Mouse (Mus musculus) erythroid progenitor cell, adult 5-6 weeks (primary cell): Measurements from ENCODE around the gene Rpl41. TPM values are rescaled to one million over a fixed set of nuclear protein-coding genes. Genes with fewer than 3 reads are reported as not detected.
"Not testable (repeated sequence)": the region's sequence is repeated elsewhere in the genome, so short reads cannot be mapped to it uniquely, and the experiment has no call there.

Experiments used
- ATAC-seq: replicated peaks from 2 replicates; pipeline ENCODE4 v1.8.0; 2016; ENCODE audit warnings: moderate number of reproducible peaks, mild to moderate bottlenecking, moderate TSS enrichment, inconsistent platforms; ENCODE audit not compliant: poor library complexity, low FRiP score, severe bottlenecking
- total RNA-seq, 2 experiments: library from RNA; stranded (forward) in 1 of 2; stranded (reverse) in 1 of 2; fragments of 150-400 nt in 1 of 2; fragments of 186-747, 209-891 nt in 1 of 2; gene quantifications; 2 replicates each; pipeline versions ENCODE4 v1.2.3 to v1.2.4; 2015 to 2017; ENCODE audit warnings: low replicate concordance in 2 of 2

The Rpl41 gene
- total RNA-seq, 2 experiments from 2014 or later: 704 to 1,611 TPM

DNA sequence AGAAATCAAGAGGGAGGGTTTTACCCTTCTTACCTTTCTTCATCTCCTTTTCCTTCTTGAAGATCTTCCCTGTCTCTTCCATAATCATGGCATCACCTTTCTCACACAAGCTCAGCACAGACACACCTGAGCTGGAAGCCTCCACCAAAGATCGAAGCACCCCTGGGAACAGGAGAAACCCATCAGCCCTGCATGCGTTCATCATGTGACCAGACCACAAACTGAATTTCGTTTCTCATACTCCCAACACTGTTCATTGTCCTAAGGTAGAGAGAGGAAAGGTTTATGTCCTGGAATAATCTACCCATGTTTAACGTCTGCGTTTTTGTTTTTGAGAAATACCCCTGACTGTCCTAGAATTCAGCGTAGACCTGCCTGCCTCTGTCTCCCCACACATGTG is 14.4 kb upstream of the Rpl41 start:
- no peak for ATAC-seq

DNA sequence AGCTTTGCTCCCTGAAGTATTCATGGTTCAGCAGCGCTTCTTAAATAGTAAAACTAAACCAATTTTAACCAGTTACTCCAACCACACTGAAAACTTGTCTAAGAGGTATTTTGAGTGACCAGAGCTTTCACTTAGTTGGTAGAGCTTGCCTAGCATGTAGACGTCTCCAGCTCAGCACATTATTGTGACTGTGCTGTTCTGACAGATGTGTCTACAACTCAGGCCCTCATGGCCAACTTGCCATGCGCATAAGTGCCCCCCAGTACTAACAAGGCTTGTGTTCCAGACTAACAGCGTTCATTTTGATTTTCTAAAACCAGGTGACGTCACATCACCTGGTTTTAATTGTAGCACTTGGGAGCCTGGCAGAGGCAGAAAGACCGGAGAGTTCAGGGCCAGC is 7.9 kb upstream of the Rpl41 start:
- ATAC-seq: no peak

DNA sequence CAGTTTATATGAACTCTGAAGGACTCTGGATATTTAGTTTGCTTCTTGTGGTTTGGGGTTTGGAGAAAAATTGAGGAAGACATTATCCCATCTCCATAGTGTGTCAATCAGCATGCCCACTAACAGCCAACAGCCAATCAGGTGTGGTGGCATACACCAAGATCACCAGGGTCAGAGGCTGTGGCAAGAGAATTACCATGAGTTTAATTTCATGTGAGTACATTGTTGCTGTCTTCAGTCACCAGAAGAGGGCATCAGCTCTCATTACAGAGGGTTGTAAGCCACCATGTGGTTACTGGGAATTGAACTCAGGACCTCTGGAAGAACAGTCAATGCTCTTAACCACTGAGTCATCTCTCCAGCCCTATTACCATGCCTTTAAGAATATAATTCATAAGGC is 7.2 kb upstream of the Rpl41 start:
- no peak for ATAC-seq

DNA sequence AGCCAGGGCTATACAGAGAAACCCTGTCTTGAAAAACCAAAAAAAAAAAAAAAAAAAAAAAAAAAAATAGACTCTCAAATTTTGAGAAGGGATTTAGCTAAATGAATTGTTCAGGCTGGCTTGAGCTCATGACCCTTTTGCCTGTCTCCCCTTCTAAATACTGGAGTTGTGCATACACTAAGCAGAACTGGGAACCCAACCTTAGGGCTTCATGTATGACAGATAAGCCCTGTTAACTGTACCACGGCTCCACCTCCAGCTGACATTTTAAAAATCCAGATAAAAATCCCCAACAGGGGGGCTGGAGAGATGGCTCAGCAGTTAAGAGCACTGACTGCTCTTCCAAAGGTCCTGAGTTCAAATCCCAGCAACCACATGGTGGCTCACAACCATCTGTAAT is 6.5 kb upstream of the Rpl41 start:
- not testable (repeated sequence) for ATAC-seq

DNA sequence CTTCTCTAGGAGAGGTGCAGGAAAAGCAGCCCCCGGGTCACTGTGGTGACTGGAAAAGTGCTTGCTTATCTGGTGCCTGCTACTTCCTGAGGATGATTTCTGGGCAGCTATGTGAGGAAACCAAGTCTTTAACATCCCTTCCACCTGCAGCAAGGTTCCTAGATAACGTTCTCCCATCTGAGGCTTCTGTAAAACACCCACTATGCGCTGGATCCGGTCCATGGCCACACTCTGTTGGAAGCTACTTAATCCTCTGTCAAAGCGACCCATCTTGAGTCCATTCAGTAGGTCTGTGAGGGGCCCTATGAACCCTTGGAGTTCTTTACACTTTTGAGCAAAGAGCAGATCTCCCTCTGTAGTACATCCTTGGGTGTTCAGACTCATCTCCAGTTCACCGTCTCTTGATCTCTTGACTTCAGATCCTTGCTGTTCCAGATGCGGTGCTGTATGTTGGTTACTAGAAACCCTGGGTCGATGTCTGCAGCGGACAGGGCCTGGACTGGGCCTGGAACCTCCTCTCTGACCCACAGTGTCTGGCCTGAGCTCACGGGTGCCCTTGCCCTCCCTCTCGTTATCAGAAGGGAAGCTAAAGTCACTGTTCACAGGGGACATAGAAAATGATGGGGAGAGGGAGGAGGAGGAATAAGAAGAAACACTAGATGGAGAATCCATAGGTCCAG is 1.2 kb upstream of the Rpl41 start:
- not testable (repeated sequence) for ATAC-seq

DNA sequence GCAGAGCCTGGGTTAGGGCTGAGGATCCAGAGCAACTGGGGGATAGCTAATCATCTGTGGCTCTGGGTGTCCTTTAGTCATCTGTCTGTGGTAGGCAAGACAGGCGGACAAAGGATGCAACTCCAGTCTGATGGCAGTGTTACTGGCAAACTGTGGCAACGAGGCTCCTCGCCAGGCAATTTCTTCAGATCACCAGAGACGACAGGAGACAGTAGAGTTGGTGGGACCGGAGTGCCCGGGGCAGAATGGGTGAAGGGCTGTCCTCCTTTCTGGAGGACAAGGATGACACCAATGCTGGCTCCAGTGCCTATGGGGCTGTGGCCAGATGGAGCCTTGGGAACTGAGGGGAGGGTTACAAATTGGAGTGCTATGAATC is 565 bp upstream of the Rpl41 start:
- not testable (repeated sequence) for ATAC-seq

DNA sequence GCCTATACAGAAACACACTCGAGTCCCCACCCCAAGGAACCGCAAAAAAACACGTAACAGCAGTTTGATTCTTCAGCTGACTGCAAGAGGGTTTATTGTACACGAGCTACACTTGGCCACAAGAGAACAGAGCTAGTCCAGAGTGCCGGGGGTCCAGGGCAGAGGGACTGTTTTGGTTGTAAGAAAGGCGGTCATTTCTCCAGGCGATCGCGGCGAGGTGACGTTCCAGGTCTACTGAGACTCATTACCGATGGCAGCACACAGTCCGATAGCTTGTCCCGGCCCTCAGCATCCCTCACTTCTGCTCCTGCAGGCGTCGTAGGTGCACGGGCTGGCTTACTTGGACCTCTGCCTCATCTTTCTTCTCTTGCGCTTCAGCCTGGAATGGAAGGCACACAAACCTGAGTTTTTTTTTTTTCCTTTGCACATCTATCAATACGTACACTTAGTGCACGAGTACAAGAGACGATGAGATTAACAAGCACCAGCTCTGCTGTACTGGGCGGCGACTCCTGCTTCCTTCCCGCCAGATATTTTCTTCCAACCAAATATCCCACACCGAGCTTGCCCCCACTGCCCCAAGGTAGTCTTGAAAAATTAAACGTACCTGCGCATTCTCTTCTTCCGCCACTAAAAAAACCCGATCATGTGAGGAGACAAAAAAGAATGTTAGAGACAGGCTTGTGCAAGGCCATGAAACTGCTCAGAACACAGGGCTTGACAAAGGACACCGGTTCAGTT is 884 bp downstream of the Rpl41 start:
- not testable (repeated sequence) for ATAC-seq

DNA sequence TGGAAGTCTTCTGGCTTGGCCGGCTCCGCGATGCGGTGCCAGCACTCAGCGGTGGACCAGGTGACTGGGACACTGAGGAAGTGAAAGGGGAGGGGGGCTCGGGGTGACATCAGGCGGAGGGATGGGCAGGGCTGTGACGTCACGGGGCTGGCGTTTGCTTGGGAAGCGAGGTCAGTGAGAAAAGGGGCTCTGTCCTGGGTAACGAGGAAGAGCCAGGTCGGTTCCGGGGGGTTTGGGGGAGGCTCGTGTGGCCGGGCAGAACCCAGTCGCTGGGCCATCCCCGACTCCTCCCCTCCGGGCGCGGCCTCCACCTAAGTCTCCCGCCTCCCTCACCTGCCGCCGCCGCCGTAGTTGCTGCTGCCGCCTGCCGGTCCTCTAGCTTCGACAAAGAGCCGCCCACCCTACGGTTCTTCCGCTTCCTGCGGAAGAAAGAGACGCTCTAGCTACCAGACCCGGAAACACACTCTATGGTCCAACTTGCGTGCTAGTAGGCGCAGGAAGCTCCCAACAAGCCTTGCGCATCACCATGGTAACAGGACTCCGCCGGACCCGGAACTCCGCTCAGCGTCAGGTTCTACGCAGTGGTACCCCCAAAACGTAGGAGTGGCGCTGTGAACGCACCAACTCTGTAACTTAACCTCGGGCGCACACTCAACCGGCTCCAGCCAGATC is 1.6 kb downstream of the Rpl41 start, which contains the start of gene Zc3h10:
Zc3h10 (minus strand) TSS at position 414 of the 672 bp plus-strand sequence.
- ATAC-seq: peak; percentile 82

DNA sequence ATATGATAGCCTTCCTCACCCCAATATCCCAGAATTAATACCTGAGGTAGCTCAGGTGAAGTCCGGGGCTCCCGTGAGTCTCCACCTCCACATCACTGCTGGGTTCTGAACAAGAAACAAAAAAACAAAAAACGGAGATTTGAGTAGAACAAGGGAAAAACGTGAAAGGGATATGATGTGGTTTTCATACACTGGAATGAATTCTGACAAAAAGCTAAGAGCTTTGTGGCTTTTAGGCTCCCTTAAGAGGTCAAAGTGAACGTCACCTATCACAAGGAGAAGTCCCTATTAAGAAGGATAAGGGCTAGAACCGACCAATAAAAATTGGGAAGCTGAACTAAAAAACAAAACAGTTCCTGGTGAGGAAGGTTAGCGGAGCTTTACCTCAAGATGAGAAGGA is 2.3 kb downstream of the Rpl41 start:
- no peak for ATAC-seq

DNA sequence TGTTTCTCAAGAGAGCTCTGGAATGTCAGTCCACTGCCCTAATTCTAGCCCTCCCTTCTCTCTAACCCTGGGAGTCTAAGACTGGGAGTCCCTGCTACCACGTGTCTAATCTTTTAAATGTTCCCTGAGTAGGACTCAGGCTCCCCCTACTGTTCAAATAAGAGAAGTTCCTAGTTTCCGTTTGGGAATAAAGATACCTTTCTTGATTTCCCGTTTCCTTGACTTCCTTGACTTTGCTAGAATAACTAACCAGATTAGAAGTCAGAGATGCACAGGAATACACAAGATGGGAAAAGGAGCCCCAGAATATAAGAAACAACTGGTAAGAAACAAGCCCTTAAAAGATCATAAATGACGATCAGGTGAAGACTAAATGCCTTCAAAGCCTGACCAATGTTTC is 2.7 kb downstream of the Rpl41 start:
- peak; percentile 44 for ATAC-seq

DNA sequence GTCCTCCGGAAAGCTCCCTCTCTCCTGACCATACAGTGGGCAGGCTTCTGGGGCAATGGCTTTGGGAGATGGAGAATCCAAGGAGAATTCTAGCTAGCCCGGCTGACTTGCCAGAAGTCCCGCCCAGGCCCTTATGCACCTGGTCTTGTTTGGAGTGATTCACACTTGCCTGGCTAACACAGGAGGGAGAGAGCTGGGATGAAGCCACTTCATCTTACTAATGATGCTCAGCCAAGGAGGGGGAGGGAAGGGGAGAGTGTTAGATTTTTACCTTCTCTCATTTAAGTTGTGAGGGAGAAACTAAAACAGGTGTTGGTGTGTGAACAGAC is 3.6 kb downstream of the Rpl41 start:
- no peak for ATAC-seq

DNA sequence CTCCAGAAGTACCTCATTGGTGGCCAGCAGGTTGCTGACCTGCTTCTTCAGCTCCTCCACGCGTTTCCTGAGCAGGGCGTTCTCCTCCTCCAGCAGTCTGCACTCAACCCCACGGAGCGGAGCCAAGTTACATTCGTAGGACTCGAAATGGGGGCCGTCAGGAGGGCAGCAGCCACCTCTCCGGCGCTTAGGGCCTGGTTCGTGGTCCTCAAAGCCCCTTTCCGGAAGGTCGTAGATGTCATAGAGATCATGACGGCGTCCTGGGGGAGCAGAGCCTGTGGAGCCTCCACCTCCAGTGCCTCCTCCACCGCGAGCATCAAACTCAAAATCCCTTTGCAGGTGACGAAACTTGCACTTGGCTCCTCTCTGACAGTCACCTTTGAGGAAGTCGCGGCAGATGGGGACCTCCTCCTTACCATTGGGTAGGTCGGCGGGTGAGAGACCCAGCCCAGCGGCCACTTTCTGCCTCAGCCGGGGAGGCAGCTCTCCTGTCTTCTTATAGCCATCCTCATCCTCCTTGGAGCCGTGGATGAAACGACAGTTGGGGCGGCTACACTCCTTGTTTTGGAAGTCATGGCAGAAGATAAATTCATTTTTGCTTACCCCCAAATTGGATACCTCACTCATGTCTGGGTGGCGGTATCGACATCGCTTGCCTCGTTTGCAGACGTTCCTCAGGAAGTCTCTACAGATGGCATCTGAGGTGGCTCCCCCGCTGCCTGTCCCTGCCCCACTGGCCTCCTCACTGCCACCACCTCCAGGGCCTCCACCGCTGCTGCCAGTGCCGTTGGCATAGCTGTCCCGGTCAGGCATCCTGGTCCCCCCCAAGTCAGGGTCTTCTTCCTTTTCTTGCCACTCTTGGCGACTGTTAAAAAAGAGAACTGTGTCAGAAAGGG is 4.2 kb downstream of the Rpl41 start:
- ATAC-seq: no peak

DNA sequence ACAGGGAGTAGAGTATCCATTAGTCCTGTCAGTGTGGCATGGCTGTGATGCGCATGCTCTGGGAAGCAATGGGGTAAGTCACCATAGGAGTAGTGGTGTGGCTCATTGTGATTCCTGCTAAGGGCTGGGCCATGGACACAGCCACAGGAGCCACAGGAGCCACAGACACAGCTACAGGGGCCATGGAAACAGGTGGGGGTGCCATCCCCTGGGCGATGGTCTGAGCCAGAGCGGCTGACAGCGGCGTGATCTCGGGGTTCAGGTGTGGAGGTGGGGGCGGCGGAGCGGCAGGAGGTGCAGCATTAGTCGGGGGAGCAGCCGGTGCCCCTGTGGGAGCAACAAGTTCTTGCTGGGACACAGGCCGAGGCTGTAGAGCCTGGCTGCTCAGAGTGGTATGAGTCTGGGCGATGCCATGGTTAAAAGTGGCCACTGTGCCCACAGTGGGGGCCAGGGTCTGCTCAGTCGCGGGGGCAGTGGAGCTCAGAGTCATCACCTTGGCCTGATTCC is 4.9 kb downstream of the Rpl41 start:
- no peak for ATAC-seq

DNA sequence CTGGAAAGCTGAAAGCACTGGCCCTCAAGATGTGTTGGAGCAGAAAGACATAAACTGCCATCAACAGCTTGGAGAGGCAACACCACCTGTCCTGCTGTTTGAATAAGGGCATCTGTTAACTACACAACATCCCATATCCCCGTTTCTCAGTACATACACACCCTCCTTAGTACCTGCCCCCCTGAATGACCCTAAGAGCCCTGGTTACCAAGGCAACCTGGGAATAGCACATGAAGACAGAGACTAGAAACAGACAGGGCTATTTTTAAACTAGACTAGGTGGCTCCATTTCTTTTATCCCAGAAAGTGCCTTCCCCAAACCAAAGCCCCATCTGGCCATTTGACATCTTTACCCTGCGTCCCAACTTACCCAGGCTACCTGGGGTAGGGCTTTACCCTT is 6.0 kb downstream of the Rpl41 start:
- ATAC-seq: no peak

DNA sequence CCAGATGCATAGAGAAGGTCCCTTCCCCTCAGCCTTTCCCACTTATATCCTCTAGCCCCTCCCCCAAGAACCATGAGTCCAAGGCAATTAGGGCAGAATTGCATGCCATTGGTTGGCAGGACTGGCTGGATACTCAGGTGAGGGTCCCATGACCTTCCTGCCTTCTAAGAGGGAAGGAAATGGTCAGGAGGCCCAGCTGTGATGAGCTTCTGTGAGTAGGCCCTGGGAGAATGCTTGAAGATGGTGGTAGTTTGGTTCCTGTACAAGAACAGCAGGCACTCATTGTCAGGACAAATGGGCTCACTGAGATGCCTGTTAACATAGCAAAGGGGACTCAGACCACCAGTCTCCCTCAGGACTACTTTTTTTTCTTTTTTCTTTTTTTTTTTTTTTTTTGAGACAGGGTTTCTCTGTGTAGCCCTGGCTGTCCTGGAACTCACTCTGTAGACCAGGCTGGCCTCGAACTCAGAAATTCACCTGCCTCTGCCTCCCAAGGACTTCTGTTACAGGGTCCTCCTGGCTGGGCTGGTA is 10.7 kb downstream of the Rpl41 start:
- no peak for ATAC-seq

DNA sequence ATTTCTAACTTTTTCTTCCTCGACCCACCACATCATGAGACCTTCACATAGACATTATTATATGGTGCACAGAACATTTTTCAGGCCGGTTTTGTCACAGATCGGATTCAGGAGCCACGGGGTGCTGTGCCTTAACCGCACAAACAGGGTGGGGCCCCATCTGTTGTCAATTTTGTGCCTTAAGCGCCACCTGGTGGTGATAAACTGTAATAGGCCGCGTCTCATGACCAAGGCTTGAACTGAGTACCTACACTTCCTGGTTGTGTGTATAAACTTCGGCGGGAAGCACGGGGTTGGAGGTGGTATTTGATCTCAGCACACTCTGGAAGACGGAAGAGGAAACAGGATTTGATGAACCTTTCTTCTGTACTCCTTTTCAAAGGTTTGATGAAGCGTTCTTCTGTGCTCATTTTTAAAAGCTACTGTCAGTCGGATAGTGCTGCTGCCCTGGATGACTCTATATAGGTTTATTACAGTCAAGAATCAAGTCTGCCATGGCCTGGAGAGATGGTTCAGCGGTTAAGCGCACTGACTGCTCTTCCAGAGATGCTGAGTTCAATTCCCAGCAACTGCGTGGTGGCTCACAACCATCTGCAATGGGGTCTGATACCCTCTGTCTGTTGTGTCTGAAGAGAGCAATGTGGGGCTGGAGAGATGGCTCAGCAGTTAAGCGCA is 12.7 kb downstream of the Rpl41 start:
- peak; percentile 98 for ATAC-seq

DNA sequence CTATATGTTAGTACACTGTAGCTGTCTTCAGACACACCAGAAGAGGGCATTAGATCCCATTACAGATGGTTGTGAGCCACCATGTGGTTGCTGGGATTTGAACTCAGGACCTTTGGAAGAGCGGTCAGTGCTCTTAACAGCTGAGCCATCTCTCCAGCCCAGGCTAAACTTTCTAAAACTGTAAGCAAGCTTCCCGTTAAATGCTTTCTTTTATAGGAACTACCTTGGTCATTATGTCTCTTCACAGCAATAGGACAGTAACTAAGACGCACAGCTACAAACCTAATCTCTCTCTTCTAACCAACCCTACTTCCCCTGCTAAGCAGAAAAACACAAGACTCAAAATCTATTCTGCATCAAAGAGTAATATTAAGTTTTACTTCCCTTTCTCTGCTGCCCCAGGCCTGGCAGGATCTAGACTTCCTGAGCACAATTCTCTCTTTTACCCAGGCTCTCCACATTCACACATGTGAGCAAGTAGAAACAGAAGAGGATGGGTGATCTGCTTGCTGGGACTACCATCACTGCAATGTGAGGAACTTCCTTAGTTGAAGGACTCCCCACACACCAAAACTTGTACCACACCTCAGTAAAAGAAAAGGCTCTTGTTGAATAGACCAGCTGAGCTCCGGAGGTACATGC is 13.4 kb downstream of the Rpl41 start:
- ATAC-seq: peak; percentile 64

DNA sequence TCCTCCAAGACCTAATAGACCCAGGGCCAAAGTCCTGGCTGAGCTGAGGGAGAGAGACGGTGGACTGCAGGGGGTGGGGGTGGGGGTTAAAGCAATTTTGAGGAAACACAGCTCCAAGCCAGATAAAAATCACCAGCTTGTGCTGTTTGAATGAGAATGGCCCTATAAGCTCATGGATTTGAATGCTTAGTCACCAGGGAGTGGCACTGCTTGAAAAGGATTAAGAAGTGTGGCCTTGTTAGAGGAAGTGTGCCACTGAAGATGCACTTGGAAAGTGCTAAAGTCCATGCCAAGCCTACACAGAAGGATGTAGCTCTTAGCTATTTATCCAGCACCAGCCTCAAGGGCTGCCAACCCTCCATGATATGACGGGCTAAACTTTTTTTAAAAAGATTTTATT is 13.9 kb downstream of the Rpl41 start:
- ATAC-seq: no peak
